Mouse (Mus musculus): Measurements from ENCODE around the gene Gdpd3. TPM values are rescaled to one million over a fixed set of nuclear protein-coding genes. Genes with fewer than 3 reads are reported as not detected.
A peak's percentile ranks its signal among the peaks of the same experiment; 100 is the strongest.

Gdpd3 gene
- polyA plus RNA-seq, 1 experiment, result 34.4 TPM

- DNase-seq (ENCODE audit: low read depth, low spot score), result no peak
Measured at GRCm38 (mm10) chr7:126799468-126800268, 33.5 kb downstream of the Gdpd3 start.

GRCm38 (mm10) chr7:126800269-126801056 is 34.3 kb downstream of the Gdpd3 start:
- DNase-seq (ENCODE audit: low read depth, low spot score), result no peak
- WGBS, result 71% methylated on average over 5 of the region's 5 CpGs

More at GRCm38 (mm10) chr7:126799468-126800268, 33.5 kb downstream of the Gdpd3 start:
- WGBS, result 3% methylated on average over 38 of the region's 38 CpGs

GRCm38 (mm10) chr7:126801057-126801422 is 34.9 kb downstream of the Gdpd3 start:
- 89% methylated on average over 16 of the region's 16 CpGs for WGBS
- no peak for DNase-seq (ENCODE audit: low read depth, low spot score)

GRCm38 (mm10) chr7:126802134-126802889 is 36.2 kb downstream of the Gdpd3 start:
- WGBS, result 85% methylated on average over 11 of the region's 11 CpGs
- DNase-seq (ENCODE audit: low read depth, low spot score), result no peak

- no peak for DNase-seq (ENCODE audit: low read depth, low spot score)
- WGBS, result 84% methylated on average over 6 of the region's 6 CpGs
Measured at GRCm38 (mm10) chr7:126803181-126803580, 37.0 kb downstream of the Gdpd3 start.

GRCm38 (mm10) chr7:126803751-126804150 is 37.6 kb downstream of the Gdpd3 start:
- no peak for DNase-seq (ENCODE audit: low read depth, low spot score)

GRCm38 (mm10) chr7:126806956-126807355 is 40.8 kb downstream of the Gdpd3 start:
- 24% methylated on average over 6 of the region's 6 CpGs for WGBS
- DNase-seq (ENCODE audit: low read depth, low spot score), result peak; percentile 90

GRCm38 (mm10) chr7:126807405-126807804 is 41.3 kb downstream of the Gdpd3 start:
- no peak for DNase-seq (ENCODE audit: low read depth, low spot score)
- 45% methylated on average over 4 of the region's 4 CpGs for WGBS

- no peak for DNase-seq (ENCODE audit: low read depth, low spot score)
- under 1% methylated on average over 43 of the region's 43 CpGs for WGBS
Measured at GRCm38 (mm10) chr7:126808703-126809455, 42.7 kb downstream of the Gdpd3 start.

GRCm38 (mm10) chr7:126809723-126810369 is 43.7 kb downstream of the Gdpd3 start:
- 56% methylated on average over 5 of the region's 5 CpGs for WGBS

GRCm38 (mm10) chr7:126815726-126816222 is 49.6 kb downstream of the Gdpd3 start:
- WGBS, result 46% methylated on average over 8 of the region's 8 CpGs
- no peak for DNase-seq (ENCODE audit: low read depth, low spot score)

More at GRCm38 (mm10) chr7:126809723-126810369, 43.7 kb downstream of the Gdpd3 start:
- no peak for DNase-seq (ENCODE audit: low read depth, low spot score)

- 62% methylated on average over 8 of the region's 8 CpGs for WGBS
- no peak for DNase-seq (ENCODE audit: low read depth, low spot score)
Measured at GRCm38 (mm10) chr7:126816494-126816893, 50.4 kb downstream of the Gdpd3 start.

- no peak for DNase-seq (ENCODE audit: low read depth, low spot score)
- WGBS, result 84% methylated on average over 7 of the region's 7 CpGs
Measured at GRCm38 (mm10) chr7:126817595-126817994, 51.5 kb downstream of the Gdpd3 start.

GRCm38 (mm10) chr7:126818818-126819217 is 52.7 kb downstream of the Gdpd3 start:
- no peak for DNase-seq (ENCODE audit: low read depth, low spot score)
- 10% methylated on average over 1 of the region's 1 CpGs for WGBS

GRCm38 (mm10) chr7:126821835-126822511 is 55.8 kb downstream of the Gdpd3 start:
- 26% methylated on average over 7 of the region's 7 CpGs for WGBS
- DNase-seq (ENCODE audit: low read depth, low spot score), result no peak

GRCm38 (mm10) chr7:126822741-126823140 is 56.6 kb downstream of the Gdpd3 start:
- whole genome bisulfite sequencing, result 41% methylated on average over 9 of the region's 9 CpGs
- no peak for DNase-seq (ENCODE audit: low read depth, low spot score)

GRCm38 (mm10) chr7:126823202-126823711 is 57.1 kb downstream of the Gdpd3 start:
- 3% methylated on average over 12 of the region's 19 CpGs for WGBS

GRCm38 (mm10) chr7:126823940-126824339 is 57.8 kb downstream of the Gdpd3 start:
- 18% methylated on average over 10 of the region's 10 CpGs for WGBS

More at GRCm38 (mm10) chr7:126823202-126823711, 57.1 kb downstream of the Gdpd3 start:
- no peak for DNase-seq (ENCODE audit: low read depth, low spot score)

More at GRCm38 (mm10) chr7:126823940-126824339, 57.8 kb downstream of the Gdpd3 start:
- DNase-seq (ENCODE audit: low read depth, low spot score), result no peak
